Mouse (Mus musculus) mammary gland, adult 2 months (tissue): ENCODE data around the gene Bpifa3. TPM values are rescaled to one million over a fixed set of nuclear protein-coding genes. Genes with fewer than 3 reads are reported as not detected.

Experiments
- polyA plus RNA-seq: library from polyadenylated mRNA; depleted of rRNA; stranded (reverse); fragments of >200 nt; gene quantifications from 2 replicates; pipeline ENCODE4 v1.2.3, GENCODE M21; 2012; ENCODE audit warnings: low replicate concordance; rRNA removed

The Bpifa3 gene
- not detected in 2 replicates for polyA plus RNA-seq

GRCm38 (mm10) chr2:154130120-154130519 lies at the start of gene Bpifa3:
Bpifa3 (plus strand) TSS chr2:154130336.

GRCm38 (mm10) chr2:154142580-154142979 lies 12.4 kb downstream of the Bpifa3 start, which contains the start of gene Bpifa1:
Bpifa1 (plus strand) TSS chr2:154142880.

GRCm38 (mm10) chr2:154162307-154162706 lies 32.2 kb downstream of the Bpifa3 start, which contains the start of gene Bpifa5:
Bpifa5 (plus strand) TSS chr2:154162607.

Other genes with a start within 250 kb of the Bpifa3 start
- gene Bpifb6, start 229.9 kb upstream of the Bpifa3 start, polyA plus RNA-seq: 0.31 and 0.83 TPM in 2 replicates
- gene Bpifb3, start 212.1 kb upstream of the Bpifa3 start, polyA plus RNA-seq: 1.7 and 2.3 TPM in 2 replicates
- gene Bpifb4, start 192.1 kb upstream of the Bpifa3 start, polyA plus RNA-seq: not detected in 2 replicates
- gene Bpifa6, start 155.4 kb upstream of the Bpifa3 start, polyA plus RNA-seq: not detected in 2 replicates
- not detected in 2 replicates for gene Bpifa2, start 122.1 kb upstream of the Bpifa3 start, polyA plus RNA-seq
- gene Bpifa1, start 12.5 kb downstream of the Bpifa3 start, polyA plus RNA-seq: 0.42 TPM in 1 of 2 replicates, not detected in the other
- gene Bpifa5, start 32.3 kb downstream of the Bpifa3 start, polyA plus RNA-seq: not detected in 2 replicates
- not detected in 2 replicates for gene Bpifb1, start 60.5 kb downstream of the Bpifa3 start, polyA plus RNA-seq
- 1.8 and 2.5 TPM in 2 replicates for gene Bpifb5, start 93.4 kb downstream of the Bpifa3 start, polyA plus RNA-seq
- not detected in 2 replicates for gene Bpifb9a, start 127.5 kb downstream of the Bpifa3 start, polyA plus RNA-seq
- gene Bpifb9b, start 176.9 kb downstream of the Bpifa3 start, polyA plus RNA-seq: not detected in 2 replicates
- 5.8 and 12.7 TPM in 2 replicates for gene Cdk5rap1, start 242.7 kb downstream of the Bpifa3 start, polyA plus RNA-seq